8 mouse cellular contexts compared by ENCODE assay signal in genomic region chr2:62048116-62048515, GRCm38 (mm10). TPM values are rescaled to one million over a fixed set of nuclear protein-coding genes. Genes with fewer than 3 reads are reported as not detected.
DNase-seq lines count a peak whose midpoint lies in the region; ATAC-seq and TF ChIP-seq lines count a peak whose summit lies in the region.
"Had no signal": no experiment of that assay in that cellular context is flagged by ENCODE, and none has a peak within 500 bp of the region (broad histone marks: within the 10 kb centered on the region; RNA-seq: fewer than 3 reads in every experiment).

No protein-coding gene starts in this region.

- no peak for ATAC-seq in lung, embryonic 14.5 days (ENCODE audit: insufficient read depth)
- ATAC-seq in forebrain, embryonic 12.5 days (ENCODE audit: low FRiP score) = peak; percentile 37; the same call in 1 of the 2 replicates
- no peak for ATAC-seq in limb, embryonic 14.5 days (ENCODE audit: low FRiP score, low read depth)

- H3K9ac ChIP-seq in lung, embryonic 14.5 days = no peak overlapping the region
- peak overlapping the region; percentile 56; the same call in 1 of the 2 replicates for H3K9ac ChIP-seq in forebrain, embryonic 12.5 days
- H3K9ac ChIP-seq in limb, embryonic 14.5 days (ENCODE audit: low read depth, low read length, severe bottlenecking) = peak overlapping the region; percentile 48; the same call in 1 of the 2 replicates
- H3K9ac ChIP-seq: liver, embryonic 14.5 days had no signal

- no peaks in the 10 kb centered on the region for H3K36me3 ChIP-seq in lung, embryonic 14.5 days (ENCODE audit: insufficient read depth)
- H3K36me3 ChIP-seq in forebrain, embryonic 12.5 days (replicated peaks) = no peaks in the 10 kb centered on the region
- H3K36me3 ChIP-seq in limb, embryonic 14.5 days (ENCODE audit: control insufficient read depth, insufficient read depth, low read length) = no peaks in the 10 kb centered on the region

- H3K27ac ChIP-seq in lung, embryonic 14.5 days (ENCODE audit: low read depth) = no peak overlapping the region
- peak overlapping the region; percentile 63; the same call in 1 of the 2 replicates for H3K27ac ChIP-seq in forebrain, embryonic 12.5 days
- H3K27ac ChIP-seq in limb, embryonic 14.5 days (replicated peaks; ENCODE audit: low read depth, low read length) = no peak overlapping the region
- H3K27ac ChIP-seq: liver, embryonic 14.5 days had no signal

- H3K4me2 ChIP-seq in lung, embryonic 14.5 days = peak overlapping the region; percentile 69
- peak overlapping the region; percentile 64 for H3K4me2 ChIP-seq in forebrain, embryonic 12.5 days
- H3K4me2 ChIP-seq in limb, embryonic 14.5 days (replicated peaks; ENCODE audit: low read depth, low read length, severe bottlenecking) = peak overlapping the region; percentile 51

- no peak for TF ChIP-seq CTCF in lung, embryonic 14.5 days (IDR thresholded peaks at IDR 0.05; ENCODE audit: low read depth)

- DNase-seq in lung, embryonic 14.5 days = no peak
- no peak for DNase-seq in lung, postnatal 36 days
- DNase-seq in limb, embryonic 14.5 days (ENCODE audit: low spot score) = no peak
- peak; percentile 22 for DNase-seq in telencephalon, adult 2 months (ENCODE audit: low read depth, low spot score)
- no peak for DNase-seq in ovary, postnatal 36 days (ENCODE audit: low spot score)
- no peak for DNase-seq in left cerebral cortex, adult 9 months (ENCODE audit: low spot score in 2 of 2)

- peak overlapping the region; percentile 36; the same call in 1 of the 2 replicates for H3K4me3 ChIP-seq in lung, embryonic 14.5 days (ENCODE audit: low read depth, low read length)
- H3K4me3 ChIP-seq in forebrain, embryonic 12.5 days (replicated peaks) = peak overlapping the region; percentile 52
- peak overlapping the region; percentile 42 for H3K4me3 ChIP-seq in limb, embryonic 14.5 days (replicated peaks; ENCODE audit: low read length)

- 11% methylated on average over 3 of the region's 3 CpGs for WGBS in lung, embryonic 14.5 days
- 6% methylated on average over 3 of the region's 3 CpGs for WGBS in forebrain, embryonic 12.5 days
- WGBS in limb, embryonic 14.5 days = 13% methylated on average over 3 of the region's 3 CpGs

- H3K4me1 ChIP-seq in lung, embryonic 14.5 days (ENCODE audit: insufficient read depth) = no peaks in the 10 kb centered on the region
- peaks cover 6% of the 10 kb centered on the region for H3K4me1 ChIP-seq in forebrain, embryonic 12.5 days
- no peaks in the 10 kb centered on the region for H3K4me1 ChIP-seq in limb, embryonic 14.5 days (ENCODE audit: control insufficient read depth, insufficient read depth, low read length)

- no peaks in the 10 kb centered on the region for H3K9me3 ChIP-seq in lung, embryonic 14.5 days (ENCODE audit: low read depth, low read length)
- H3K9me3 ChIP-seq in forebrain, embryonic 12.5 days = no peaks in the 10 kb centered on the region
- no peaks in the 10 kb centered on the region for H3K9me3 ChIP-seq in limb, embryonic 14.5 days (ENCODE audit: control insufficient read depth, low read length)

- H3K27me3 ChIP-seq in lung, embryonic 14.5 days (ENCODE audit: insufficient read depth, low read length) = no peaks in the 10 kb centered on the region
- H3K27me3 ChIP-seq in forebrain, embryonic 12.5 days = no peaks in the 10 kb centered on the region
- H3K27me3 ChIP-seq in limb, embryonic 14.5 days (ENCODE audit: control insufficient read depth, insufficient read depth, low read length) = peaks cover 6% of the 10 kb centered on the region; the same call in 1 of the 2 replicates

- no peak for TF ChIP-seq POLR2A in limb, embryonic 14.5 days (IDR thresholded peaks at IDR 0.05; ENCODE audit: borderline replicate concordance, extremely low read depth, insufficient read depth, insufficient read length)

RNA-seq across cellular contexts. Expression of gene Slc4a10, which starts 1.9 kb away (rescaled TPM):
- 0.16 TPM in 2 replicates for polyA plus RNA-seq in lung, embryonic 14.5 days (2014; fragmentation: Nextera tagmentation; extraction: Ambion mirVana)
- 1.5 and 1.6 TPM in 2 replicates for polyA plus RNA-seq in forebrain, embryonic 12.5 days (2016; fragmentation: Nextera tagmentation; extraction: Ambion mirVana)
- polyA plus RNA-seq in limb, embryonic 14.5 days (2012; rRNA removed) = 0.20 and 0.21 TPM in 2 replicates
- 0.11 and 0.34 TPM in 2 replicates for polyA plus RNA-seq in limb, embryonic 14.5 days (2014; fragmentation: Nextera tagmentation; extraction: Ambion mirVana)
- polyA plus RNA-seq: liver, embryonic 14.5 days had no signal
